Mouse (Mus musculus) heart, postnatal 0 days (tissue): ENCODE measurements around the gene C530025M09Rik.

Experiments used
- CTCF ChIP-seq: IDR thresholded peaks from 2 replicates; pipeline ENCODE4 v1.5.1; 2016; ENCODE audit warnings: antibody characterized with exemption, control low read depth, low read depth
- EP300 ChIP-seq: IDR thresholded peaks from 2 replicates; pipeline ENCODE4 v1.6.1; 2016; ENCODE audit warnings: antibody characterized with exemption, low read depth

DNA sequence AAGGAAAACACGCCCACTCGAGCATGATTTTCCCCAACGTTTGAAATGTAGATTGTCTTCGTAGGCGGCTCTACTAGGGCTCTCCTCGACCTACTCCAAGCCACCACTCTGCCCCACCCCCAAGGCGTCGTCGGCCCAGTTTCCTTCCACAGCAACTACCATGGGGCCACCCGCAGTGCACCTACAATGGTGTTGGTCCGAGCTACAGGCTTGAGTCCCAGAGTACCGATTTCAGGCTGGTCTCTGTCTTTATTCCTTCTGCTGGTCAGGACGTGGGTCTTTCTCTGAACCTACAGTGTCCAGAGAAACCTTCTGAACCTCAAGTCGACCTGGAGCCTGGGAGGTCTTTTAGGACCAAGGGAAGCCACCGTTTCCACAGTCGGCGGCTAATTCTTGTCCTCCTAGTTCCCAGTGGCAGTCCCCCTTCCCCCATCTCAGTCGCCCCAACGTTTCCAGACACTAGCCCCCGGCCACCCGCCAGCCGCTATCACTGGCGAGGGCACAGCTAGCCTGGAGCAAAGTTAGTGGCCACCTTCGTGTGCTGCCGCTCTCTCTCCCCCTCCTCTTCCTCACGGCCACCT, 968 bp downstream of the C530025M09Rik start:
- TF ChIP-seq CTCF (no peak), EP300 (no peak)
